Mouse (Mus musculus) forebrain, embryonic 14.5 days (tissue): ENCODE measurements around the gene Snrpf. TPM values are rescaled to one million over a fixed set of nuclear protein-coding genes. Genes with fewer than 3 reads are reported as not detected.
A peak's percentile ranks its signal among the peaks of the same experiment; 100 is the strongest.

Experiments
- ATAC-seq: fragments of 200-750 bp; cut with Nextera tagmentation; 2 replicates; pipeline ENCODE4 v1.8.0; 2017; ENCODE audit warnings: mild to moderate bottlenecking, moderate library complexity
- DNase-seq: peaks from one replicate; pipeline ENCODE4 v3.0.0-alpha.2; 2015; ENCODE audit warnings: low spot score
- H3K27ac ChIP-seq: fragments of 300-500 bp; sonication (generic); 2 replicates; pipeline ENCODE4 v1.5.1; 2014; ENCODE audit warnings: low read depth, mild to moderate bottlenecking, control low read depth, low read length, moderate library complexity
- H3K27me3 ChIP-seq: fragments of 300-500 bp; sonication (generic); replicated peaks from 2 replicates; pipeline ENCODE4 v1.6.1; 2014; ENCODE audit warnings: low read length, control low read depth, mixed read lengths; ENCODE audit not compliant: control insufficient read depth, insufficient read depth
- H3K36me3 ChIP-seq: fragments of 300-500 bp; sonication (generic); 2 replicates; pipeline ENCODE4 v1.6.1; 2014; ENCODE audit warnings: low read length, control low read depth; ENCODE audit not compliant: control insufficient read depth, insufficient read depth
- H3K4me1 ChIP-seq: fragments of 300-500 bp; sonication (generic); 2 replicates; pipeline ENCODE4 v1.6.1; 2014; ENCODE audit warnings: antibody characterized with exemption, low read length, control low read depth; ENCODE audit not compliant: control insufficient read depth, insufficient read depth
- H3K4me2 ChIP-seq: fragments of 300-500 bp; sonication (generic); 2 replicates; pipeline ENCODE4 v1.6.1; 2014; ENCODE audit warnings: mild to moderate bottlenecking, control low read depth, low read length
- H3K4me3 ChIP-seq: fragments of 300-500 bp; sonication (generic); 2 replicates; pipeline ENCODE4 v1.5.1; 2014; ENCODE audit warnings: low read depth, low read length, control low read depth
- H3K9ac ChIP-seq: fragments of 300-500 bp; sonication (generic); 2 replicates; pipeline ENCODE4 v1.6.1; 2014; ENCODE audit warnings: mild to moderate bottlenecking, low read length, control low read depth, moderate library complexity
- H3K9me3 ChIP-seq: fragments of 300-500 bp; sonication (generic); replicated peaks from 2 replicates; pipeline ENCODE4 v1.6.1; 2016; ENCODE audit warnings: low read length, control low read depth, mixed read lengths; ENCODE audit not compliant: control insufficient read depth
- WGBS: fragments of 180-500 bp; shearing (Covaris S2); extraction: QIAGEN DNeasy Blood & Tissue Kit; methylation state at CpG from one replicate; pipeline ENCODE4 v1.1.7; 2014; 5-methylcytosine and 5-hydroxymethylcytosine counted together
- polyA plus RNA-seq: library from polyadenylated mRNA; unstranded; fragments of >200 nt; fragmentation: Nextera tagmentation; extraction: Ambion mirVana; gene quantifications from 2 replicates; pipeline ENCODE4 v1.2.1, GENCODE M21; 2014

Snrpf gene
- polyA plus RNA-seq, 1 experiment from 2014 or later: 123 TPM

- no peak overlapping the region for H3K9ac ChIP-seq
- 0 out of 2 replicates have a peak, but pooled peaks cover 2% of the 10 kb centered on the region for H3K27me3 ChIP-seq
- no peaks in the 10 kb centered on the region for H3K9me3 ChIP-seq
- no peaks in the 10 kb centered on the region for H3K36me3 ChIP-seq
- DNase-seq (no peak), ATAC-seq (no peak)
- no peak overlapping the region for H3K4me2 ChIP-seq
- no peak overlapping the region for H3K4me3 ChIP-seq
- WGBS: 84% methylated on average over 4 of the region's 4 CpGs
- 0 out of 2 replicates have a peak, but pooled peaks cover 2% of the 10 kb centered on the region for H3K4me1 ChIP-seq
- H3K27ac ChIP-seq: no peak overlapping the region
These were observed 6.3 kb upstream of the Snrpf start for GRCm38 (mm10) chr10:93595831-93596230.

GRCm38 (mm10) chr10:93594022-93594482, 4.5 kb upstream of the Snrpf start:
- H3K9me3 ChIP-seq: no peaks in the 10 kb centered on the region
- H3K4me2 ChIP-seq: peak overlapping the region; percentile 78
- WGBS: 2% methylated on average over 22 of the region's 22 CpGs
- peak; percentile 78 for ATAC-seq
- H3K4me3 ChIP-seq: peak overlapping the region; percentile 38
- H3K27ac ChIP-seq: no peak overlapping the region
- peak; percentile 97 for DNase-seq
- H3K36me3 ChIP-seq: no peaks in the 10 kb centered on the region
- H3K27me3 ChIP-seq: 0 out of 2 replicates have a peak, but pooled peaks cover 2% of the 10 kb centered on the region
- 0 out of 2 replicates have a peak, but pooled peaks cover 2% of the 10 kb centered on the region for H3K4me1 ChIP-seq
- H3K9ac ChIP-seq: peak overlapping the region; percentile 69

GRCm38 (mm10) chr10:93592456-93592855, 3.0 kb upstream of the Snrpf start:
- no peak overlapping the region for H3K27ac ChIP-seq
- no peak overlapping the region for H3K9ac ChIP-seq
- H3K4me3 ChIP-seq: no peak overlapping the region
- peaks cover 5% of the 10 kb centered on the region; the same call in 1 of the 2 replicates for H3K36me3 ChIP-seq
- WGBS: 57% methylated on average over 12 of the region's 12 CpGs
- no peaks in the 10 kb centered on the region for H3K9me3 ChIP-seq
- DNase-seq (no peak), ATAC-seq (no peak)
- peaks cover 14% of the 10 kb centered on the region; the same call in 1 of the 2 replicates for H3K4me1 ChIP-seq
- no peak overlapping the region for H3K4me2 ChIP-seq
- H3K27me3 ChIP-seq: 0 out of 2 replicates have a peak, but pooled peaks cover 2% of the 10 kb centered on the region

- Histone ChIP-seq H3K27me3 (no peaks in the 10 kb centered on the region), H3K4me1 (peaks cover 12% of the 10 kb centered on the region; the same call in 1 of the 2 replicates), H3K4me2 (peak overlapping the region; percentile 93), H3K9me3 (no peaks in the 10 kb centered on the region), H3K9ac (peak overlapping the region; percentile 90), H3K36me3 (peaks cover 30% of the 10 kb centered on the region), H3K4me3 (peak overlapping the region; percentile 81), H3K27ac (peak overlapping the region; percentile 72)
- WGBS: 1% methylated on average over 11 of the region's 11 CpGs
- DNase-seq (peak; percentile 37), ATAC-seq (peak; percentile 24; the same call in 1 of the 2 replicates)
These were observed 710 bp downstream of the Snrpf start for GRCm38 (mm10) chr10:93588796-93589195.

- H3K4me2 ChIP-seq: no peak overlapping the region
- H3K4me3 ChIP-seq: no peak overlapping the region
- peaks cover 12% of the 10 kb centered on the region for H3K36me3 ChIP-seq
- no peak overlapping the region for H3K27ac ChIP-seq
- H3K27me3 ChIP-seq: no peaks in the 10 kb centered on the region
- DNase-seq (peak; percentile 84), ATAC-seq (no peak)
- no peaks in the 10 kb centered on the region for H3K9me3 ChIP-seq
- no peak overlapping the region for H3K9ac ChIP-seq
- WGBS: 74% methylated on average over 13 of the region's 13 CpGs
- H3K4me1 ChIP-seq: no peaks in the 10 kb centered on the region
These were observed 12.1 kb downstream of the Snrpf start for GRCm38 (mm10) chr10:93577271-93577886.

GRCm38 (mm10) chr10:93575960-93576359, 13.5 kb downstream of the Snrpf start:
- Histone ChIP-seq H3K4me3 (no peak overlapping the region), H3K9ac (no peak overlapping the region), H3K27me3 (no peaks in the 10 kb centered on the region), H3K36me3 (0 out of 2 replicates have a peak, but pooled peaks cover 2% of the 10 kb centered on the region), H3K4me1 (no peaks in the 10 kb centered on the region), H3K9me3 (no peaks in the 10 kb centered on the region), H3K27ac (no peak overlapping the region), H3K4me2 (no peak overlapping the region)
- DNase-seq (no peak), ATAC-seq (no peak)
- 92% methylated on average over 8 of the region's 8 CpGs for WGBS

GRCm38 (mm10) chr10:93574966-93575365, 14.5 kb downstream of the Snrpf start:
- H3K27ac ChIP-seq: no peak overlapping the region
- 66% methylated on average over 4 of the region's 4 CpGs for WGBS
- H3K4me2 ChIP-seq: no peak overlapping the region
- no peaks in the 10 kb centered on the region for H3K27me3 ChIP-seq
- DNase-seq (no peak), ATAC-seq (no peak)
- no peaks in the 10 kb centered on the region for H3K36me3 ChIP-seq
- no peaks in the 10 kb centered on the region for H3K9me3 ChIP-seq
- no peaks in the 10 kb centered on the region for H3K4me1 ChIP-seq
- H3K9ac ChIP-seq: no peak overlapping the region
- no peak overlapping the region for H3K4me3 ChIP-seq

GRCm38 (mm10) chr10:93572209-93572608, 17.3 kb downstream of the Snrpf start:
- no peak overlapping the region for H3K4me2 ChIP-seq
- H3K27ac ChIP-seq: no peak overlapping the region
- H3K9ac ChIP-seq: no peak overlapping the region
- H3K36me3 ChIP-seq: no peaks in the 10 kb centered on the region
- H3K27me3 ChIP-seq: no peaks in the 10 kb centered on the region
- no peaks in the 10 kb centered on the region for H3K9me3 ChIP-seq
- ATAC-seq (no peak), DNase-seq (no peak)
- no peaks in the 10 kb centered on the region for H3K4me1 ChIP-seq
- WGBS: 45% methylated on average over 2 of the region's 2 CpGs
- H3K4me3 ChIP-seq: no peak overlapping the region

- no peak for DNase-seq
- Histone ChIP-seq H3K4me1 (no peaks in the 10 kb centered on the region), H3K36me3 (no peaks in the 10 kb centered on the region), H3K9ac (no peak overlapping the region), H3K9me3 (no peaks in the 10 kb centered on the region), H3K27me3 (no peaks in the 10 kb centered on the region), H3K4me3 (no peak overlapping the region), H3K4me2 (no peak overlapping the region), H3K27ac (no peak overlapping the region)
- 86% methylated on average over 6 of the region's 6 CpGs for WGBS
- ATAC-seq: no peak
These were observed 20.8 kb downstream of the Snrpf start for GRCm38 (mm10) chr10:93568671-93569070.
